Mouse (Mus musculus) heart, adult 2 months (tissue): Measurements from ENCODE around the gene Pde11a. TPM values are rescaled to one million over a fixed set of nuclear protein-coding genes. Genes with fewer than 3 reads are reported as not detected.
A peak's percentile ranks its signal among the peaks of the same experiment; 100 is the strongest.

ENCODE experiments used
- DNase-seq, 2 experiments: peaks; one replicate each; pipeline ENCODE4 v3.0.0; 2021
- H3K27ac ChIP-seq: fragments of 200-600 bp; 2 replicates; pipeline ENCODE4 v1.8.1; 2022
- H3K27me3 ChIP-seq: fragments of 200-500 bp; 2 replicates; pipeline ENCODE4 v1.6.1; 2012; ENCODE audit warnings: mild to moderate bottlenecking, low read length, inconsistent platforms, mixed read lengths; ENCODE audit not compliant: control insufficient read depth, insufficient read depth
- H3K36me3 ChIP-seq: fragments of 200-500 bp; 2 replicates; pipeline ENCODE4 v1.6.1; 2012; ENCODE audit warnings: low read length, inconsistent platforms; ENCODE audit not compliant: control insufficient read depth, insufficient read depth
- H3K4me1 ChIP-seq: fragments of 200-500 bp; 2 replicates; pipeline ENCODE4 v1.6.1; 2011; ENCODE audit warnings: low read length; ENCODE audit not compliant: control insufficient read depth, insufficient read depth
- H3K4me3 ChIP-seq: fragments of 200-600 bp; 2 replicates; pipeline ENCODE4 v1.8.1; 2022
- H3K79me2 ChIP-seq: fragments of 200-500 bp; replicated peaks from 2 replicates; pipeline ENCODE4 v1.6.1; 2012; ENCODE audit warnings: mild to moderate bottlenecking, inconsistent platforms, low read length, moderate library complexity, mixed read lengths; ENCODE audit not compliant: control insufficient read depth, insufficient read depth
- H3K9ac ChIP-seq: fragments of 200-500 bp; 2 replicates; pipeline ENCODE4 v1.6.1; 2012; ENCODE audit warnings: low read depth, mild to moderate bottlenecking, control low read depth, inconsistent platforms, low read length, mixed read lengths
- CTCF ChIP-seq: fragments of 200-600 bp; IDR thresholded peaks from 2 replicates; pipeline ENCODE4 v1.8.1; 2022; ENCODE audit warnings: antibody characterized with exemption, mild to moderate bottlenecking, moderate library complexity
- EP300 ChIP-seq: fragments of 200-500 bp; IDR thresholded peaks from 2 replicates; pipeline ENCODE4 v1.6.1; 2011; ENCODE audit warnings: low read depth, low read length, control low read depth; ENCODE audit not compliant: insufficient read depth
- POLR2A ChIP-seq: fragments of 200-500 bp; IDR thresholded peaks from 2 replicates; pipeline ENCODE4 v1.6.1; 2011; ENCODE audit warnings: mild to moderate bottlenecking, low read depth, low read length, control low read depth; ENCODE audit not compliant: insufficient read depth
- WGBS: fragments of 180-500 bp; shearing (Covaris S2); methylation state at CpG from one replicate; pipeline ENCODE4 v1.1.7; 2018; 5-methylcytosine and 5-hydroxymethylcytosine counted together
- intact Hi-C: fragments of 180-260 bp; cut with DNase I; formaldehyde crosslinking; loops from one replicate; pipeline ENCODE4 v1.15.1; 2025
- polyA plus RNA-seq: library from polyadenylated mRNA; depleted of rRNA; stranded (reverse); fragments of >200 nt; gene quantifications from 2 replicates; pipeline ENCODE4 v1.2.3, GENCODE M21; 2012
- total RNA-seq, 2 experiments: library from RNA; stranded (reverse); gene quantifications; 2 replicates each; pipeline ENCODE4 v1.2.3; 2021

Gene Pde11a
- total and polyA plus RNA-seq, 3 experiments: 0.12 to 1.4 (median 1.2) TPM

GRCm38 (mm10) chr2:76117219-76117618 is 221.4 kb downstream of the Pde11a start:
- intact Hi-C loops: no loop called here
- Histone ChIP-seq H3K36me3 (no peaks in the 10 kb centered on the region), H3K27me3 (no peaks in the 10 kb centered on the region), H3K9ac (no peak overlapping the region), H3K4me3 (no peak overlapping the region), H3K79me2 (no peaks in the 10 kb centered on the region), H3K4me1 (no peaks in the 10 kb centered on the region), H3K27ac (no peak overlapping the region)
- no peak for DNase-seq
- no peak for TF ChIP-seq POLR2A
- TF ChIP-seq EP300: no peak
- TF ChIP-seq CTCF: no peak
- WGBS: 52% methylated on average over 1 of the region's 1 CpGs

- intact Hi-C loops: no loop called here
- 53% methylated on average over 1 of the region's 1 CpGs for WGBS
- DNase-seq: peak in 1 of 2 experiments; percentile 48
- Histone ChIP-seq H3K27ac (no peak overlapping the region), H3K9ac (no peak overlapping the region), H3K79me2 (no peaks in the 10 kb centered on the region), H3K4me3 (no peak overlapping the region), H3K27me3 (no peaks in the 10 kb centered on the region), H3K36me3 (no peaks in the 10 kb centered on the region), H3K4me1 (no peaks in the 10 kb centered on the region)
- TF ChIP-seq CTCF (peak; percentile 97), POLR2A (no peak)
Observed at GRCm38 (mm10) chr2:76115696-76116095, 222.9 kb downstream of the Pde11a start.

GRCm38 (mm10) chr2:76114734-76115133 is 223.8 kb downstream of the Pde11a start:
- Histone ChIP-seq H3K9ac (no peak overlapping the region), H3K4me1 (no peaks in the 10 kb centered on the region), H3K27me3 (no peaks in the 10 kb centered on the region), H3K36me3 (no peaks in the 10 kb centered on the region), H3K79me2 (no peaks in the 10 kb centered on the region), H3K4me3 (no peak overlapping the region), H3K27ac (no peak overlapping the region)
- TF ChIP-seq POLR2A (no peak), CTCF (peak; percentile 89), EP300 (no peak)
- peak; percentile 20 to 27 for DNase-seq
- intact Hi-C loops: no loop called here
- WGBS: 17% methylated on average over 6 of the region's 6 CpGs

GRCm38 (mm10) chr2:76109653-76110052 is 228.9 kb downstream of the Pde11a start:
- Histone ChIP-seq H3K4me1 (no peaks in the 10 kb centered on the region), H3K27me3 (no peaks in the 10 kb centered on the region), H3K36me3 (no peaks in the 10 kb centered on the region), H3K9ac (no peak overlapping the region), H3K79me2 (no peaks in the 10 kb centered on the region), H3K27ac (no peak overlapping the region), H3K4me3 (no peak overlapping the region)
- DNase-seq: no peak
- WGBS: 26% methylated on average over 8 of the region's 8 CpGs
- intact Hi-C loops: no loop called here
- TF ChIP-seq EP300 (no peak), POLR2A (no peak), CTCF (no peak)

GRCm38 (mm10) chr2:76101889-76102602 is 236.5 kb downstream of the Pde11a start:
- H3K36me3 ChIP-seq: no peaks in the 10 kb centered on the region
- no peak overlapping the region for H3K4me3 ChIP-seq
- no peaks in the 10 kb centered on the region for H3K79me2 ChIP-seq
- TF ChIP-seq POLR2A: no peak
- no peak for TF ChIP-seq EP300
- peak; percentile 39 for TF ChIP-seq CTCF
- 62% methylated on average over 14 of the region's 14 CpGs for WGBS
- H3K9ac ChIP-seq: no peak overlapping the region
- no peaks in the 10 kb centered on the region for H3K27me3 ChIP-seq
- no peaks in the 10 kb centered on the region for H3K4me1 ChIP-seq
- no peak for DNase-seq
- intact Hi-C loops: no loop called here
- H3K27ac ChIP-seq: no peak overlapping the region

GRCm38 (mm10) chr2:76100597-76100996 is 238.0 kb downstream of the Pde11a start:
- Histone ChIP-seq H3K36me3 (no peaks in the 10 kb centered on the region), H3K79me2 (no peaks in the 10 kb centered on the region), H3K27ac (no peak overlapping the region), H3K4me1 (no peaks in the 10 kb centered on the region), H3K27me3 (no peaks in the 10 kb centered on the region), H3K9ac (no peak overlapping the region), H3K4me3 (no peak overlapping the region)
- 76% methylated on average over 9 of the region's 9 CpGs for WGBS
- intact Hi-C loops: no loop called here
- no peak for DNase-seq
- TF ChIP-seq CTCF: no peak
- no peak for TF ChIP-seq POLR2A
- no peak for TF ChIP-seq EP300
